Mouse (Mus musculus) cerebellum, adult 2 months (tissue): ENCODE results near the gene Acaca. TPM values are rescaled to one million over a fixed set of nuclear protein-coding genes. Genes with fewer than 3 reads are reported as not detected.

Experiments
- DNase-seq, 2 experiments: peaks; one replicate each; pipeline ENCODE4 v3.0.0; 2021
- H3K27ac ChIP-seq: fragments of 200-500 bp; 2 replicates; pipeline ENCODE4 v1.5.1; 2012; ENCODE audit warnings: low read length, control low read depth, inconsistent platforms; ENCODE audit not compliant: insufficient read depth
- H3K27me3 ChIP-seq: fragments of 200-500 bp; 2 replicates; pipeline ENCODE4 v1.6.1; 2012; ENCODE audit warnings: inconsistent platforms, mild to moderate bottlenecking, low read length, moderate library complexity; ENCODE audit not compliant: control insufficient read depth, insufficient read depth
- H3K4me1 ChIP-seq: fragments of 200-500 bp; 2 replicates; pipeline ENCODE4 v1.6.1; 2011; ENCODE audit warnings: low read length; ENCODE audit not compliant: control insufficient read depth, insufficient read depth
- H3K4me3 ChIP-seq: fragments of 200-500 bp; replicated peaks from 2 replicates; pipeline ENCODE3; 2011; ENCODE audit warnings: mild to moderate bottlenecking, low read depth, low read length, control low read depth; ENCODE audit not compliant: insufficient read depth
- CTCF ChIP-seq: fragments of 200-500 bp; IDR thresholded peaks from 2 replicates; pipeline ENCODE4 v1.5.1; 2011; ENCODE audit warnings: low read depth, mild to moderate bottlenecking, control low read depth, low read length, moderate library complexity, borderline replicate concordance; ENCODE audit not compliant: insufficient read depth
- POLR2A ChIP-seq: fragments of 200-500 bp; IDR thresholded peaks from 2 replicates; pipeline ENCODE4 v1.6.1; 2011; ENCODE audit warnings: low read length, control low read depth, borderline replicate concordance; ENCODE audit not compliant: insufficient read depth
- WGBS: fragments of 180-500 bp; shearing (Covaris S2); methylation state at CpG from one replicate; pipeline ENCODE4 v1.1.7; 2018; 5-methylcytosine and 5-hydroxymethylcytosine counted together
- polyA plus RNA-seq: library from polyadenylated mRNA; depleted of rRNA; stranded (reverse); fragments of >200 nt; gene quantifications from 2 replicates; pipeline ENCODE4 v1.2.3, GENCODE M21; 2012

The Acaca gene
- polyA plus RNA-seq, 1 experiment: 29.2 TPM

DNA sequence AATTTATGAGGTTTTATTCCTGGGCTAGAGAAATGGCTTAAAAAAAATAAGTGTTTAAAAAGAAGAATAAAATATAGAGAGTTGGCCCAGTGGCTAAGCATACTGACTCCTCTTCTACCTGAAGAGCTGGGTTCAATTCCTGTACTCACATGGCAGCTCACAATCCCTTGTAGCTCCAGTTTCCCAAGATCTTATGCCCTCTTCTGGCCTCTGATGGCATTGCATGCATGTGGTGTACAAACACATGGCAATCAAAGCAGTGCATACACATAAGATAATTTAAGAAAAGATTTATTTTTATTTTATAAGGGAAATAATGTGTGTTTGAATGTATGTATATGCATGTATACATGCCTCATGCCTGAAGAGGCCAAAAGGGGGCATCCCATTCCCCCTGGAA lies 138.6 kb downstream of the Acaca start:
- Histone ChIP-seq H3K4me1 (no peaks in the 10 kb centered on the region), H3K27ac (no peak overlapping the region), H3K4me3 (no peak overlapping the region), H3K27me3 (no peaks in the 10 kb centered on the region; the same call in 1 of the 2 replicates)
- DNase-seq: no peak
- TF ChIP-seq POLR2A (no peak), CTCF (peak; percentile 26; the same call in 1 of the 2 replicates)

DNA sequence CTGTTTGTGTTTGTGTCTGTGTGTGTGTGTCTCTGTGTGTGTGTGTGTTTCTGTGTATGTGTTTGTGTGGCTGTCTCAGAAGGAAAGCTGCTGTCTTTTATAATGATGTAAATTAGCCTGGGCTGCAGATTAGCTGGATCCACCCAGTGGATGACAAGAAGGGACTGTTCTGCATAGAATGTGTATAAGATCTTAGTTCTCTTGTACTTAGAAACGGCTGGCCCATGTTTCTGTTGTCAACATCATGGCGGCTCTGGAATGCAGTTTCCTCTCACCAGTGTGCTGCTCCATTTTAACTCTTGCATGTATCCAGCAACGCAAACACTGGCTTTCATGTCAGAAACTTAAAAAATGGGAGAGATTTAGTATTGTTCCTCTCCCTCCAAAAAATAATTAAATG lies 141.0 kb downstream of the Acaca start:
- TF ChIP-seq POLR2A (no peak), CTCF (no peak)
- Histone ChIP-seq H3K4me1 (no peaks in the 10 kb centered on the region), H3K4me3 (no peak overlapping the region), H3K27me3 (no peaks in the 10 kb centered on the region; the same call in 1 of the 2 replicates), H3K27ac (no peak overlapping the region)
- WGBS: 55% methylated on average over 3 of the region's 3 CpGs
- DNase-seq: no peak

DNA sequence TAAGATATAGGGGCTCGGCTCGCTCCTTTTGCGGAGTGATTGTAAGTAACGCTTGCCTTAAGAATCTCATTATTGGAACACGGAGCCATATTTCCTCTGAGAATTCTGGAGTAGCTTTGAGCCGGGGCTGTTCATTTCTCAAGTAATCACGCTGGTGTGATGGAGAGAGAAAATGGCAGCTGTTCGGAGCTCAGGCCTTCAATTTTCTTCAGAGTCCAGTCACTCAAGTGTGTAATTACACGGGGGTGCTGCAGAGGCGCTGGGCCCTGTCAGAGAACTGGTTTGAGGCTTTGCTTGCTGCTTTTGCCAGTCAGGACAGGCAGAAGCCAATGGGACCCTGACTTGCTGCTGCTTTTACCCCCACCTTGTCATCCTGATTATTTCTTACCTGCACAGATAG lies 142.5 kb downstream of the Acaca start:
- no peak overlapping the region for H3K4me3 ChIP-seq
- 56% methylated on average over 10 of the region's 10 CpGs for WGBS
- H3K27ac ChIP-seq: no peak overlapping the region
- no peaks in the 10 kb centered on the region; the same call in 1 of the 2 replicates for H3K27me3 ChIP-seq
- no peak for DNase-seq
- H3K4me1 ChIP-seq: no peaks in the 10 kb centered on the region
- no peak for TF ChIP-seq CTCF
- TF ChIP-seq POLR2A: no peak

DNA sequence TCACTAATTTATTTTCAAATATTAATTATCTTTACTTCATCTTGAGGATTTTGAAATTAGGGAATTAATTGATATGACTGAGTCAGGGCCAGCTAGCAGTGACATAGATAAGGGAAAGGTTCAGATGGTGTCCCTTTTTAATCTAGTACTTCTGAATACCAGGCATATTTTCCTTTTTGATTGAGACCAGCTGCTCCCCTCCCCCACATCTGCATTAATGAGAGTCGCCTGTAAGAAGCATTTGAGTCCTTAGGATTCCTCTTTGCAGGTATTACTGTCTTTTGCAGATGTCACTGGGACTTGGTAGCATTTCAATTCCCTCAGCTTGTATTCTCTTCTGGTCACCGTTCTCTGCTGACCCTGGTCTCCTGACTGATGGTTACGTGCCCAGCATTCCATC lies 143.1 kb downstream of the Acaca start:
- no peak for TF ChIP-seq POLR2A
- TF ChIP-seq CTCF: no peak
- WGBS: 80% methylated on average over 3 of the region's 3 CpGs
- H3K27me3 ChIP-seq: no peaks in the 10 kb centered on the region; the same call in 1 of the 2 replicates
- no peaks in the 10 kb centered on the region for H3K4me1 ChIP-seq
- no peak overlapping the region for H3K4me3 ChIP-seq
- DNase-seq: no peak
- no peak overlapping the region for H3K27ac ChIP-seq

DNA sequence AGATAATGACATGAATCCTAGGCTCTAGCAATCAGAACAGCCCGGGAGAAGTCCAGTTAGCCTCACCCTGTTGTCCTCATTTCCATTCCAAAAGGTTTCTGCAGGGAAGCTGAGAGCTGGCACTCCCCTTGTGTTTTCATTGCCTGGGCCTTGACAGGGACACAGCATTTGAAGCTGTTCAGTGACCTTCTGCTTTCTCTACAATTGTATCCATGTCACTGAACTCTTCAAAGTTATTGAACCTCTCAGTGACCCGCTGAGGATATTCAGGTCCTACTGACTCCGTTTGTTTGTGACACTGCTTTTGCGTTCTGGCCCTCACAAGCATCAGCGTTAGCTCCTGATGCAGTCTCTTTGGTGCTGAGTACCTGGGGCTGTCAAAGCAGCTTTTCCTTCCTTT lies 147.5 kb downstream of the Acaca start:
- no peak overlapping the region for H3K4me3 ChIP-seq

DNA sequence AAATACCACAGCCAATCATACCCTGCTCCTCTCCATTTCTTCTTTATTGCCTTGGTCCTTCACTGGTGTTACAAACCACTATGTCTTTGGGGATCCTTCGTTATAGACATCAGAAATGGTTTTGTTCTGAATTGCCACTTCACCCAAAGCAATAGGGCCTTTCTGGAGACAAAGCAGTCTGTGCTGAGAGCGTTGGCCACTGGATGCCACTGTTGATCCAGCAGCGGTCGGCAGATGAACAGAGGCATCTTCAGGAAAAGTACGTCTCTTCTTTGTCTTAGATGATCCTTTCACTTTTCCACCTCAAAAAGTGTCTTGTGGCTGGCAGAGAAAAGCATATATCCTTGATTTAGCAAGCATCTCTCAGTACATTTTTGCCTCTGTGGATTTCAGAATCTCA lies 151.8 kb downstream of the Acaca start:
- no peak for TF ChIP-seq POLR2A
- no peak for TF ChIP-seq CTCF
- WGBS: 45% methylated on average over 5 of the region's 5 CpGs
- H3K4me1 ChIP-seq: no peaks in the 10 kb centered on the region
- DNase-seq: no peak
- no peak overlapping the region for H3K4me3 ChIP-seq
- H3K27me3 ChIP-seq: no peaks in the 10 kb centered on the region
- H3K27ac ChIP-seq: no peak overlapping the region

More for the DNA sequence above, 147.5 kb downstream of the Acaca start:
- TF ChIP-seq POLR2A (no peak), CTCF (no peak)
- H3K27me3 ChIP-seq: no peaks in the 10 kb centered on the region
- 25% methylated on average over 5 of the region's 5 CpGs for WGBS
- no peak overlapping the region for H3K27ac ChIP-seq
- no peaks in the 10 kb centered on the region for H3K4me1 ChIP-seq
- DNase-seq: no peak

DNA sequence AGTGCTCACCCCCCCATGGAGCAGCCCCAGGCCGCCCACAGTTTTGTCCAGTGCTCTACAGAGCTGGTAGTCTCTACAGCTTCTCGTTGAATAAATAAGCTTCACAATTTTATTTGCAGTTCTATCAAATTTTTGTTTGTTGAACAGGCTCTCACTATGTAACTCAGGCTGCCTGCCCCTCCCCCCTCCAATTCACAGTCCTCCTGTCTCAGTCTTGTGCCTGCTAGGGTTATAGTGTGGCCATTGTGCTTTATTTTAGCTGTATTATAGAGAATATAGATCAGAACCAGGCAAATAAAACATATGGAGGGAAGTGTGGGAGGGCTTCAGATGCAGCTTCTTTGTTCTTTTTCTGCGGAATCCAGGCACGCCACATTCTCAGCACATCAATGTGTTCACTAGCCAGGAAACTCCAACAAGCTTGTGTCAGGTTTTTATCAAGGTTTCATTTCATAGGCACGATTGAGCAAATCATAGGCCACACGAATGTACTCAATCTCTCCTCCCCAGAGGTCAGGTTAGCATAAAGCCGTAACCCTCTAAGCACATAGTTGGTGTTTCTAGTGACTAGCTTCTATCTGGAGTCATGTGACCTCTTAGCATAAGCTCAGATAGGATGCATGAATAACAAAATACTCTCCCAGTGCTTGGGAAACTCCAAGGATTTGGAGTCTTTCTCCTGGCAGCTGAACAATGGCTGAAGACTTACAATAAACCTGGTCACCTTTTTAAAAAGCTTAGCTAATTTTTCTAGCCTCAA lies 153.7 kb downstream of the Acaca start:
- H3K4me1 ChIP-seq: no peaks in the 10 kb centered on the region
- no peak overlapping the region for H3K27ac ChIP-seq
- 77% methylated on average over 7 of the region's 7 CpGs for WGBS
- no peak for DNase-seq
- H3K4me3 ChIP-seq: no peak overlapping the region
- no peaks in the 10 kb centered on the region for H3K27me3 ChIP-seq
- TF ChIP-seq CTCF (no peak), POLR2A (no peak)

DNA sequence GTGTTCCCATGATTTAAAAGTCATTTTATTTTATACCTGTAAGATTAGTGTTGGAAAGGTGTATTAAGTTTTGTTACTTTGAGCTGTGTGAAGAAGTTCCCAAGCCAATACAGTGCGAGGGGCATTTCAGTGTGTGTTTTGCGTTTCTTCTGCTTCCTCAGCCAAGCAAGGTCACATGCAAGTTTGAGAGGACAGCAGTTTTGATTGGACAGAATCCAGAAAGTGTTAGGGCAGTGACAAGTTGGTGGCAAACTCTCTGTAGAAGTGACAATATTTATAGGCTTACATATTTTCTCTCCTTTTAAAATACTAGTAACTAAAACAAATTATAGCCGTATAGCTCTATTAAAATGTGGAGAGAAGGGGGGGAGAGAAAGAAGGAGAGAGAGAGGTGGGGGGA lies 161.3 kb downstream of the Acaca start:
- Histone ChIP-seq H3K27ac (no peak overlapping the region), H3K4me1 (no peaks in the 10 kb centered on the region), H3K4me3 (no peak overlapping the region), H3K27me3 (no peaks in the 10 kb centered on the region)
- DNase-seq: no peak
- 44% methylated on average over 3 of the region's 3 CpGs for WGBS
- TF ChIP-seq POLR2A (no peak), CTCF (no peak)

DNA sequence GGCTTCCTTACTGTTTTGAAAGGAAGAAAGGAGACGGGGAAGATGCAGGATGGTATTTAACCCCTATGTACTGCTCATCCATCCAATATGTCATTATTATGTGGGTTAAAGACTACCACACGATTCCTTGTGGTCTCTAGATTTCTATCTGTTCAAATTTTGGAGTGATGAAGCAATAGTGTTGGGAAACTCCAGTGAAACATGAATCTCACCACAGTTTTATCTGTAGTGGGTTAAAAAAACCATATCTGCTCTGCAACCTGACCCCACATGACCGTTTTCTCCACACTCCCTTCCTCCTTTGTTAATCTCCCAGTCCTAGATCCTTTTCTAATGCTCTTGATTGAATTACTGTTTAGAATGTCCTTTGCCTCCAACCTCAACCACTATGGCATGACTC lies 163.1 kb downstream of the Acaca start:
- TF ChIP-seq POLR2A (no peak), CTCF (no peak)
- 83% methylated on average over 3 of the region's 3 CpGs for WGBS
- Histone ChIP-seq H3K27me3 (no peaks in the 10 kb centered on the region), H3K4me1 (no peaks in the 10 kb centered on the region), H3K27ac (no peak overlapping the region), H3K4me3 (no peak overlapping the region)
- DNase-seq: no peak
